Mouse (Mus musculus): ENCODE data around the gene Magi1.

The Magi1 gene

DNA sequence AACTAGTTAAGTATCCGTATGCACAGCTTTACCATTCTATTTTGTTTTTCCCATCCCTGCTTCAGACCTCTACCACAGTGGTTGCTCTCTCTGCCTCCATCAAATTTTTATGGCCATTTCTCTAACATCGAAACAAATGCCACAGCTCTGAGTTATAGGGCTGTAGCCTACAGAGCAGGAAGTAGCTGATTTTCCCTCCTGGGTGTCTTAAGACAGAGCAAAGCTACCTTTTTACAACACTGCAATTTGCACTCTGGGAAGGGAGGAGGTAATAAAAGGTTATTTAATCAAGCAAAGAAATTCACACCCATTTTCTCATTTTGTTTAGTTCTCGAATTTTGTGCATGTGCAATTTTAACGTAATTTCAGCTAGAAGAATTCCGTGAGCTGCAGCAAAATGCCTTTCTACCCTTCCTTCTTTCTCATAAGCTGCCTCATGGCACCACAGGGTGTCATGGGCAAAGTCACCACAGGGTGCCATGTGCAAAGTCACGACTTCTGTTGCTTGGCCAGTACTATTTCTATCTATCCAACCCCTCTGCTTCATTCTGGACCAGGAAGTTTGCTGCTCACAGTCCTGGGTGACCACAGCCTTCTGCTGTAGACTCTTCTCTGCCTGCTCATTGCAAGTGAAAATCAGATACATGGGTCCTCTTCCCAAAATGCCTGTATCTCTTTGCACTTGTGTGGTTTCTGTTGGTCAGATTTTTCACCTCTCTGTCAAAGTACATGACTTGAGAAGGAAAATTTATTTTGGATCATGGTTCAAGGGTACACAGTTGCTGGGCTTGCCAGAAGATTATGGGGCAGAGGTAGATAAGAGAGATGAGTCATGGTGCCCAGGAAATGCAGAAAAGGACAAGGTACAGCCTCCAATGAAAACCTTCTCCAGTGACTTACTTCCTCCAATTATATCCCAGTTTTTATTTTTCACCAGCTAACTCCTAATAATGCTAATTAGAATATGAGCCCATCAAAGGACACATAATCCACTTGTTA, 167.0 kb downstream of the Magi1 start:
- in situ Hi-C loops (cut with MboI, MseI): no loop called here

DNA sequence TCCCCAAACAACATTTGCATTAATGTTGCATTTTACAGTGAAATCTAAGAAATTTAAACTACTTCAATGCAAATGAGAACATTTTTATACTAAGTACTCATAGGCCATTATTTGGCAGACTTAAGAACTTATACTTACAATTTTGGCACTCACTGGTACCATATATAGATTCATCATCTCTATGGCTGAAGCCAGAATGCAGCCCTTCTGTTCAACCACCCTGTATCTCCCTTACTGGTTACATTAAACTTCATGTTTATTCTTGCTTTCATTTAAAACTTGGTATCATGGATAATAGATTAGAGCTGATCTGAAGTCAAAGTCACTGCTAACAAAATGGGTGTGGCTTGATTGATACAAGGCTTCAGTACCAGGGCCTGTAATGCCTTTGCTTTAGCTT, 171.9 kb downstream of the Magi1 start:
- in situ Hi-C loops (cut with MboI, MseI): no loop called here

DNA sequence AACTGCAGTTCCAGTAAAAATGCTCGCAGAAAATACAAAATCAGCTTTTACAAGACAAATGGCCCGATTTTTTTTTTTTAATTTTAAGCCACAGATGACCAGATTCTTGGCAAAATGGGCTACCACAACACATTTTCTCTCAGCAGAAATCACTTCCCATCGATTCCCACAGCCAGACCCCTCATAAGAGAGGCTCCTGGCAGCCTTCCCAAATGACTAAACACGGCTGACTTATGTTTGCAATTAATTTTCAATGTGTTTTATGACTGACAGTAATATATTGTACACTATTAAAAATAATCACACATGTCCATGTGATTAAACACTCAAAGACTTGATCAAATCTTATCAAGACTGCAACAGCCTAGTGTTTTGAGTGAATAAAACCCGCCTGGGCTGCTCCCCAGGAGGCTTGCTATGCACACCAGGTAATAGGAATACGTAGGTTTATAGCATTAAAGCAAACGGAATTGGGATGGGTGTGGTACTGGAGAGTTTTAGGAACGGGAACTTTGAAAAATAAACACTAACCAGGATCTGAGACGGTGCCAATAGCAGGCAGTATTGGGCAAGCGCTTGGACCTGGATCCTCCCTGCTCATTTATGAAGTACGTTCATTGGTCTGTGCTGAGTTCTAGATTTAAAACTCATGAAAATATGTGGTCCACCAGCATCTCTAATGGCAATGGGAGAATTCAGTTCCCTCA, 176.2 kb downstream of the Magi1 start:
- in situ Hi-C loops (cut with MboI, MseI): no loop called here

DNA sequence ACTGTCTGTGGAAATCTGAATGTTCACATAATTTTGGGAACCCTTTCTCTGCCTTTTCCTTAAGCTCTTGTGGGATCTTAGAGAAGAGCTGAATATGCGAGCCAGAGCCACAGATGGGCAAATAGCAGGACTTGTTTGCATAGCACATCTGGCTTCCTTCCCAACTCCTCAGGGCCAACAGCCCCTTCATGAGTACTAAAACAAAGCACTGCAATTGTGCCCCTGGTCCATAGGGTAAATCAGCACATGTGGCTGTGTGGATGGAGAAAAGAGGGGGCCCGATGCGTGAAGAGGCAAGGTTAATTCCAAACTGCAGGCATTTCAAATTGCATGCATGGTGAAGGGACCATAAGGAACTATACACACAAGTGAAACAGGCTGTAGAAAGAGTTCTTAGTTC, 180.1 kb downstream of the Magi1 start:
- in situ Hi-C loops (cut with MboI, MseI): loop anchor here in 1 of 2 experiments (5.0 kb wide), 1 partner anchor 884 kb away; no protein-coding TSS in a partner anchor

DNA sequence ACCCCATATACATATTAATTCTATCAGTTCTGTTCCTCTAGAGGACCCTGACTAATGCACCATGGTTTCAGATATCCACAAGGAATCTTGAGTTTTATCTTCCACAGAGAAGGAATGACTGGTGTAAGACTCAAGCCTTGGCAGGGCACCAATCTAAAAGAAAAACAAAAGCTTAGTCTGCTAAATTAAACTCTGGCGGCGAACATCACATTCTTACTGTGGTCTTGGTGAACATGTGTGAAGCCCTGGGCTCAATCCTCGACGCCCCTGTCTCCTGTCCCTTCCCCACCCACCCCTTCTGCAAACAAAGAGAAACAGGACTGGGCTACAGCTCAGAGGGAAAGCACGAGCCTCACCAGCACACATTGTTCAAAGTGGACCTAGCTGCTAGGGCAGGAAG, 182.5 kb downstream of the Magi1 start:
- in situ Hi-C loops (cut with MboI, MseI): loop anchor here in 1 of 2 experiments (5.0 kb wide), 1 partner anchor 886 kb away; no protein-coding TSS in a partner anchor

DNA sequence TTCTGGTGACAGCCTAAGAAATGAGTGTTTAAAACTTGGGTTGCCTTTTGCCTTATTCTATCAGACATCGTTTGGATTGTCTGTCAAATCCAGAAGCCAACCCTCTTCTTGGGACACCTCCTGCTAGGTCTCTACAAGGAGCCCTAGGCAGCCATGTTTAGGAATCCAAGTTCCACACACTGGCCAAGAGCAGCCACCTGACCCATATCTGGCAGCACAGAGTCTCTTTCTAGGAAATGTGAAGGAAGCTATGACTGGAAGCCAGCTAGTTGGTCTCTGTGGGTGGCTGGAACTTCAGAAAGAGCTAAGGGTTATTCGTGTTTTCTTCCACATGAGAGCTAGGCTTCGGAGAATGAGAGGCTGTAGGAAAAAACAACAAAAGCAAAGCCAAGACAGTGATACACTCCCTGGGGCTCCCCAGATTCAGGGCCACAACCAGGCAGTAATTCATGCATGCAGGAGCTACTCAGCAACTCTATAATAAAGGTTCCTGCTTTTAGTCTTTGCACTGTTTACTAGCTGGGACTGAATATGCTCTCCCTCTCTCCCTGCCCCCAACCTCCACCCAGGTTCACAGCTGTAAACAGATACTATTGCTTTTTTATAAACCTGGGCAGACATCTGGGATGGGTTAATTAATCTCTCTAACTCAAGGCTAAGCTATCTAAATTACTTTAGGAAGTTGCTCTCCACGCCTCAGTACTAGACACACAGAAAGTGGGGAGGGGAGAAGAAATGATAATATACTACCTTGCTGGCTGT, 188.6 kb downstream of the Magi1 start:
- in situ Hi-C loops (cut with MboI, MseI): no loop called here

DNA sequence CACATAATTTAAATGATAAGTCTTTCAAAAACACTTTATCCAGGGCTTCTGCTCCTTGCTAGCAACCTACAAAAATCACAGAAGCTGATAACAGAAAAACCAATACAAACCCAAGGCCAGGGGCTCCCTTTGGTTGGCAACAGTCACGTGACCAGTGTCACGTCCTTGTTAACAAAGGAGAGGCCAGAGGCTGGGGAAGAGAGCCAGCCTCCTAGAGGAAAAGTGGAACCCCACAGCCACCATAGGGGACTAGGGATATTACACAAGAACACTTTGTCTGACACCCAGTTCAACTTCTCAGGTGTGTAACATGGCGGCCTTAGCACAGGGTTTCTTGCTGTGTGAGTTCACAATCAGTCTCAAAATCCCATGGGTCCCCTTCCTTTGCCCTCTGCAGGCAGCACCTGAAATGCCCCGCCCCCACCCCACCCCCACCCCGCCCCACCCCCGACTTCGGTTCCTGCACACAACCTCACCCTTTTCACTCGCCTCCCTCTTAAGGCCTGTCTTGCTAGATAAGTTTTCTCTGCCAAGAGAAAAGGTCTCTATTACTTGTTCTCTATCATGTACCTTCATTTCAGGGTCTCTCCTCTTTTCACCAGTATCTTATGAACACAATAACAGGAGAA, 190.6 kb downstream of the Magi1 start:
- in situ Hi-C loops (cut with MboI, MseI): no loop called here

DNA sequence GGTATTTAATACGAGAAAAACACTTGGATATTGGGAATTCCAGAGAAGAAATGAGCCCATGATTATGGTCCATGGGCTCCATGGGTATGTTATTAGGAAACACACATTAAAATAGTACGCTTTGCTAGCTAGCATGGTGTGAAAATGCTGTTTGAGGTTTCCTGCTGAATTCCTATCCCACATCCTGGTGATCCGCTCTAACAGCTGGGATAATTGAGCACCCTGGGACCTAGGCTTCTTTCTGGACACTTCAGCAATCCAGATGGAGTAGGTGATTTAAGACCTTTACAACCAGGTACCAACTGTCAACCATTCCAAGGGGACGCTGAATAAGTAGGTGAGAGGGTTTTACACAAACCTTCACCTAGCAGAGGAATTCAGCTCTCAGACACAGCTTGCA, 191.2 kb downstream of the Magi1 start:
- in situ Hi-C loops (cut with MboI, MseI): no loop called here

DNA sequence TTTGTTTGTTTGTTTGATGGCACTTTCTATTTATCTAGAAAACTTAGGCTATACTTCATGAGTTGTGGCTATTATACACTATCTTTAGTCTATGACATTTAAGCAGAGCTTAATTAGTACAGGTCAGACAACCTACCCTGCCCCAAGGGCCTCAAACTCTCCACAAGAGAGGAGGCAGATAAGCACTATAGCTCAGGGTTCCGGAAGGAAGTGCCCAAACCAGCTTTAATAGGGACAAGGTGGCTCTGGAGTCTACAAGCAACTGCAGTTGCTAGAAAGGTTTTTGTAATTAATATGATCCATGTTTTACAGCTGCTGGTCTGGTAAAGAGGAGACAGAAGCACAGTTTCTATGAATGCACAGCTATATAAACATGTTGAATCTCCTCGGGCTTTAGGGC, 196.9 kb downstream of the Magi1 start:
- in situ Hi-C loops (cut with MboI, MseI): no loop called here

DNA sequence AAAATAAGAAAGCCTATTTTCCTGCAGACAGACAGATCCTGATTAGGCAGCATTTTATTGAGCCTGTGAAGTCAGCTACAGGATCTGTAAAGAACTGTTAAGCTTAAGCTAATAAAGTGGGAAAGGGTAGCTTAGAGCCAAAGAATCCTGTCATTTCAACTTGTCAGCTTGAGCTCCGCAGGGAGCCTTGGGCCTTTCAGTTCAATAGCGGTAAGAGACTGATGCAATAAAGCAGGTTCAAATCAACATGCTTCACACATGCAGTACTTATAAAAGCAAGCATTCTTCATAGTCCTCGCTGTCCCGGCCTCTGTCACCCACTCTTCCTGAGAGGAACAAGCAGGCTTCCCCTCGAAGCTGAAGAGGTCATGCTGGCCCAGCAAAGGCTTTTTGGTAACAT, 199.0 kb downstream of the Magi1 start:
- in situ Hi-C loops (cut with MboI, MseI): no loop called here

DNA sequence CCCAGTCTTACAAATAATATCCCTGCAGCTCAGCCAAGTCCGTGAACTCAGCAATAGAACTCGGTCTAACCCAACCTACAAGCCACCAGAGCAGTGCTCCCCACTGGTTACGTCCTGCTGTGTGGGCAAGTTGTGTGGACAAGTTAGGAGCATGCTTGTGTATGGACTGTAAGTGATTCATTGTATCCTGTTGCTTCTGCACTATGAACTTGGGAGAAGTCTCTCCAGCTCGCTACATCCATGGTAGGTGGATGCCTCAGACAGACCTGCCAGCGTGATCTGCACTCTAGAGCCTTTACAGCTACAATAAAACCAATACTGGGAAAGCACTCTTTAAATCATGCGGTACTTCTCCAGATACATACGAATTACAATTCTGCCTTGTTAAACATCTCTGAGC, 200.3 kb downstream of the Magi1 start:
- in situ Hi-C loops (cut with MboI, MseI): no loop called here

DNA sequence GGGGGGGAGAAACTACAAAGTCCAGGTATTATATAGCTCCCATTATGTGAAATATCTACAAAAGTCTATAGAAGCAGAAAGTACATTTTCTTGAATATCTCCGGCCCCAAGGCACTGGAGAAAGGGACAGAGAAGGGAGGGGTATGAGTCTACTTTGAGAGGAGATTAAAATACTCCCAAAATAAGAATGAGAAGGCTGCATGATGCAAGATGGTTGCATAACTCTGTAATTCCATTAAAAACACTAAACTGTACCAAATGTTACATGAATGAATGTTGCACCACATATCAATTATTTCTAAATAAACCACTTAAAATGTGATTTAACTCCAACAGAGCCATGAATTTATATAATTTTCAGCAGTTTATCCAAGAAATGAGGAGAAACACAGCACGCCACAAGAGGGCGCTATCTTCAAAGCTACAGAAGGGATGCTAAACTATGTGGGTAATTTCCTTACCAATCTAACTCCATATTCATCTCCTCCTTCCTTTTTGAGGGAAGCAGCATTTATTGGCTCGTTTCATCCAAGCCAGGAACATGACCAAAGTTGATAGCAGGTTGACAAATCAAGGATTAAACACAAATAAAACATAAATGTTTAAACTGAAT, 202.7 kb downstream of the Magi1 start:
- in situ Hi-C loops (cut with MboI, MseI): no loop called here

DNA sequence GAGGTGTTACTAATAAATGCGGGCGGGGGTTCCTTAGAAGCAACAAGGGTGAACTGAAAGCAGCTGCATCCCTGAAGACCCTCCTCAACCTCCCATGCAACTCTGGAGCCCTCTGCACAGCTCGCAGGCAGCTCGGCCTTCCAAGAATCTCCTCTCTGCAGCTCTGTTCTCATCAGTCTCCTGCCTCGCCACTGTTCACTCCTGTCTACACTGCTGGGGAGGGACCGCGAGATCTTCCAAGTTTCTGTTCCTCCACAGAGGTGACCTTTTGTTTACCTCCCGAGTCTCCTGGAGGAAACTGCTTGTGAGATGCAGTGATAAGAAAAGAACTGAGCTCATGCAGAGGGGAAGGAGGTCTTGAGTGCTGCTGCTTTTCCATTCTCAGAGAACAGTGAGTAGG, 204.8 kb downstream of the Magi1 start:
- in situ Hi-C loops (cut with MboI, MseI): no loop called here

DNA sequence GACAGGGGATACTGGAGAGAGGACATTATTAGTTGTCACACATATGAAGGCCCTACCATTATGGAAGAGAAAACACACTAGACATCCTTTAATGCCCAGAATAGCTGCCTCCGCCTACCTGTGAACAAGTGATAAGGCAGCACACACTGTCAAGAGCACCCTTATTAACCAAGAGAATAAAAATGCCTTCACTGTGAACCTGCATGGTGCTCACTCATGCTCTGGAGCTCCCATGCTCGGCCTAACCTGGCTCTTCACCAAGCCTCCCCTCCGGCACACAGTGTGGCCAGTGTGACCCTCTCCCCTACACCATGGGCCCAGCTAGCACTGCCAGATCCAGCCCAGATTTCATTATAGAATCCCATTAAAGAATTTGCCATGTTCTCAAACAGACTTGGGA, 206.7 kb downstream of the Magi1 start:
- in situ Hi-C loops (cut with MboI, MseI): no loop called here

DNA sequence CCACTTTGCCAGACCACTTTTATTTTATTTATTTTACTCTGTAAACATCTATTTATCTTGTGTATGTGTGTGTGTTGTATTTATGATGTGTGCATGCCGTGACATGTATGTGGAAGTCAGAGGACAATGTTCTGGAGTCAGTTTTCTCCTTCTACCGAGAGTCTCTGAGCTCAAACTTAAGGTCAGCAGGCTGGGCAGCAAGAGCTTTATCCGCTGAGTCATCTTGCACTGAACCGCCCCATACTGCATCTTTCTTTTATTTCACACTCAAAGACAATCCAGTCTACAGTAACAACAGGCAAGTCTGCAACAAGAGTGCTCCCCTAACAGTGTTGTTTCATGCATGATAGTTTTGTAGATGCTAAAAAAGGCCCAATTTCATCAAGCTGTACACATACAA, 207.7 kb downstream of the Magi1 start:
- in situ Hi-C loops (cut with MboI, MseI): no loop called here

DNA sequence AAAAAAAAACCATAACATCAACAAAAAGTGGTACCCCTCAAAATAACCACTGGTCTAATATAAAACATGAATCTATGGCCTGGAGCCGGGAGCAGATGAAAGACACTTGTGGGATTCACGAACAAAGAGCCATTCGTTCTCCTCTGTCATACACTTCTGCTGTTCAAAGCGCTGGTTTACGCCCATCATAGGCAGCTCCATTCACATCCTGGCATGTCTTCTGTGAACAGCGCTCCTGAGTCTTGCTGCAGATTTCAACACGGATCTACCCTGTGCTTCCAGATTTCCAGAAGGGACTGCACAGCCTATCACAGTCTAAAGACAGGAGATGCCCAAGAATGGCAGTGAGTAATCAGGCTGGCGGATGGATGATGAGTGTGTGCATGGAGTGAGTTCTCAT, 208.5 kb downstream of the Magi1 start:
- in situ Hi-C loops (cut with MboI, MseI): no loop called here

DNA sequence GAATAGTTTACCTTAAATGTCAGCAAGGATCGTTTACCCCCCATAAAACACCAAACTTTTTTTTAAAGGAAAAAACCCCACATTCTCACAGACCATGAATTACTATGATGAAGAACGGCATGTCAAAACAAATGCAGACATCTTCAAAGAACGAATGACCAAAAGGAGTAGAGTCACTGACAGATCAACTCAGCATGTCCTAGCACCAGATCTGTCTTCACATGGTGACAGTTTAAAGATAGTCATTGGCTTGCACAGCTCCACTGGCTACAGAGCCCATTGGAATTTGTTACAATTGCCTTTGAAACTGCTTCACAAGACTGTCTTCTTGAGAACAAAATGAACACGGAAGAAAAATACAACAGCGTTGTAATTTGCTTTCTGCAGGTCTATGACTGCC, 212.0 kb downstream of the Magi1 start:
- in situ Hi-C loops (cut with MboI, MseI): loop anchor here in 1 of 2 experiments (25.0 kb wide), 1 partner anchor 1284 kb away; no protein-coding TSS in a partner anchor

DNA sequence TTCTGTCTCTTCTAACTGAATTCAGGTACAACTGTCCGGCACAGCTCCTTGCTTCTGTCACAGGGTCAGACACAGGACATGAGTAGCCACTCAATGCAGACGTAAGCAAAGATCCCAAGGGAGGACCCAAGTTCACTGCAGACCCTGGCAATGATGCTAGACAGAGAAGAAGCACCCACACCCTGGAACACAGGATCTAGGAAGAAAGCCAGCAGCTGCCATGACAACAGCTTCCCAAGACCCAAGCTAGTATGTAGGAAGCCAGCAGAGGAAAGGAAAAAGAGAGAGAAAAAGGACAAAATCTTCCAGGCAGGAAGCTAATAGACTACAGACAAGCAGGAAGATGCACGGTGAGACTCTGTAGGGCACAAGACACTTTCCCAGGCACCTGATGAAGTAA, 213.0 kb downstream of the Magi1 start:
- in situ Hi-C loops (cut with MboI, MseI): loop anchor here in 1 of 2 experiments (25.0 kb wide), 1 partner anchor 1283 kb away; no protein-coding TSS in a partner anchor

DNA sequence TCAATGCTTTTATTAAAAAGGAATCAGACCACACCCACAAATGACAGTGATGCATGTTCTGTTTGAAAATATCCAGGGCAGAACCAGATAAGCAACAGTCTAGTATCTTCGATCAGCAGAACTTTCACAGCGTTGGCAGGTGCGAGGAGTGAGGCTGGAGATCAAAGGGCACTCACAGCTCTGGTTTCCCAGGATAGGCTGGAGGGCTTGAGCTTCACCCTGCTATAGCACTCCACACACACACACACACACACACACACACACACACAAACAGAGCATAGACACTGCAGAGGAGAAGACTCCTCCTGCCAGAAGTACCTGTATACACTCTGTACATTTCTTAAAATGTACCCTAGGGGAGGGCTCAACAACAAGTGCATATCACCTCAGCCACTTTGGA, 214.3 kb downstream of the Magi1 start:
- in situ Hi-C loops (cut with MboI, MseI): loop anchor here in 1 of 2 experiments (25.0 kb wide), 1 partner anchor 1282 kb away; no protein-coding TSS in a partner anchor

DNA sequence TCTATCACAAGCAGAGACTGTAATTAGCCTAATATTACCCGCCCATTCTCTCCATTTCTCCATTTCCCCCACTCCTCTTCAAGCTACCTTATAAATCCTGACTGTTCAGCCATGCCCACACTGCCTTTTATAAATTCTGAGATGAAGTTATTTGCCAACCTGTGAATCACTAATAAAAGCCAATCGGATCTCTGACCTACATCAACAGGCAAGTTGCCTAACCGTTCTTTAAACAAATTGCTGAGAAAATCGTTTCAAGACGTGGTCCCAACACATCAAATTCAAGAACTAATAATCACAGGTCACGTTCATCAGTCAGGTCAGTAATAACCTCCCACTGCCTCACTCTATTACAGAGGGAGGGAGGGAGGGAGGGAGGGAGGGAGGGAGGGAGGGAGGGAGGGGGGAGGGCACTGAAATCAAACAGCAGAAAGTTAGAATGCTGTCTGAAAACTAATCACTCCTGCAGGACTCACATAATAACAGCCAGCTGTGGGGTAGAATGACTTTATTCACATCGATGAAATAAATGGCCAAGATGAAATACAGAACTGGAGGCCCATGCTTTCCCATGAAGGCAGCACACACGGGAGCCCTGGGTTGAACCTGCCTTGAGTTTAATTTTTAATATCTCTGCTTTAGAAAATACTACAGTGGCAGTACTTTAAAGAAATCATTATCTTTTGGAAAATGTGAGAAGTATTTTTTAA, 215.8 kb downstream of the Magi1 start:
- in situ Hi-C loops (cut with MboI, MseI): loop anchor here in 1 of 2 experiments (25.0 kb wide), 1 partner anchor 1281 kb away; no protein-coding TSS in a partner anchor

Measured in T-helper 17 cell (primary cell).